ENCODE assay signal across 40 mouse cellular contexts in the genomic region with DNA sequence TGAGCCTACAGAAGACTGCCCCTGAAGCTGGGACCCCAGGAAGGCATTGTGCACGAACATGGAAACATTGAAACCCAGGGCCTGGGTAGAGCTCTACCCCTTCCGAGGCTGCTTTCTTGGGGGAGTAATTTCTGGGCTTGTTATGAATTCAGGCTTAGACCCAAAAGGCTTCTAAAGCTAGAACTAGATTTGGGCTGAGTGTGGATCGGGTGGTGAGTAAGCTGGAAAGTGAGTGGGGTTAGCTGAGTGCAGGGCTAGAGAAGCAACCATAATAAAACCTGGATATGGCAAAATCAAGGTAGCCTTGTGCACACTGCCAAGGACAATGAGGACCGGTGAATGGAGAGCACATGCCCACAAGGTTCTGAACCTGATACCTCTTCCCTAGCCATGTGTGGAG. TPM values are rescaled to one million over a fixed set of nuclear protein-coding genes. Genes with fewer than 3 reads are reported as not detected.
"Had no signal": no experiment of that assay in that cellular context is flagged by ENCODE, and none has a peak within 500 bp of the region (broad histone marks: within the 10 kb centered on the region; RNA-seq: fewer than 3 reads in every experiment).

No protein-coding gene starts in this region.

- H3K36me3 ChIP-seq: limb, embryonic 10.5 days; limb, embryonic 12.5 days; limb, embryonic 13.5 days; limb, embryonic 15.5 days; liver, embryonic 12.5 days; liver, embryonic 13.5 days; liver, embryonic 15.5 days; lung, embryonic 15.5 days had no signal

- H3K9ac ChIP-seq: limb, embryonic 12.5 days; limb, embryonic 13.5 days; limb, embryonic 15.5 days; liver, embryonic 12.5 days; liver, embryonic 13.5 days; liver, embryonic 14.5 days; liver, embryonic 15.5 days; liver, postnatal 0 days; lung, embryonic 14.5 days; lung, embryonic 15.5 days; midbrain, embryonic 12.5 days; midbrain, embryonic 13.5 days; midbrain, embryonic 15.5 days; neural tube, embryonic 12.5 days; neural tube, embryonic 13.5 days had no signal

- H3K4me1 ChIP-seq: limb, embryonic 12.5 days; liver, embryonic 12.5 days; liver, embryonic 13.5 days; liver, embryonic 15.5 days; midbrain, embryonic 12.5 days; midbrain, embryonic 13.5 days; midbrain, embryonic 15.5 days; neural tube, embryonic 12.5 days; neural tube, embryonic 13.5 days had no signal

- H3K27ac ChIP-seq: limb, embryonic 10.5 days; limb, embryonic 12.5 days; limb, embryonic 13.5 days; limb, embryonic 15.5 days; liver, embryonic 12.5 days; liver, embryonic 13.5 days; liver, embryonic 14.5 days; liver, embryonic 15.5 days; lung, embryonic 15.5 days; macrophage; midbrain, embryonic 10.5 days; midbrain, embryonic 12.5 days; midbrain, embryonic 13.5 days; midbrain, embryonic 15.5 days; neural tube, embryonic 12.5 days; neural tube, embryonic 13.5 days had no signal

- DNase-seq: left cerebral cortex, postnatal 4 days; liver; liver, embryonic 13.5 days; liver, postnatal 0 days; lung, adult 18-20 months; lung, adult 2 months; lung, embryonic 14.5 days; lung, postnatal 10 days; lung, postnatal 14 days; lung, postnatal 36 days; lung, postnatal 4 days had no signal

- H3K4me2 ChIP-seq: limb, embryonic 12.5 days; limb, embryonic 13.5 days; limb, embryonic 15.5 days; liver, embryonic 11.5 days; liver, embryonic 12.5 days; liver, embryonic 13.5 days; liver, embryonic 15.5 days; lung, embryonic 14.5 days; lung, embryonic 15.5 days; midbrain, embryonic 12.5 days; midbrain, embryonic 13.5 days; midbrain, embryonic 15.5 days; neural tube, embryonic 12.5 days; neural tube, embryonic 13.5 days had no signal

- H3K9me3 ChIP-seq: limb, embryonic 10.5 days; limb, embryonic 12.5 days; limb, embryonic 13.5 days; limb, embryonic 15.5 days; liver, embryonic 12.5 days; liver, embryonic 13.5 days; liver, embryonic 15.5 days; lung, embryonic 15.5 days; megakaryocyte, embryonic 14.5 days; midbrain, embryonic 10.5 days; midbrain, embryonic 12.5 days; midbrain, embryonic 13.5 days; midbrain, embryonic 15.5 days; neural tube, embryonic 12.5 days; neural tube, embryonic 13.5 days had no signal

- H3K4me3 ChIP-seq: limb, embryonic 10.5 days; limb, embryonic 12.5 days; limb, embryonic 13.5 days; limb, embryonic 15.5 days; liver, embryonic 12.5 days; liver, embryonic 13.5 days; liver, embryonic 15.5 days; lung, embryonic 15.5 days; megakaryocyte, embryonic 14.5 days; midbrain, embryonic 10.5 days; midbrain, embryonic 12.5 days; midbrain, embryonic 13.5 days; midbrain, embryonic 15.5 days; myocyte; neural tube, embryonic 12.5 days; neural tube, embryonic 13.5 days had no signal

- ATAC-seq: liver, embryonic 12.5 days; liver, postnatal 0 days; lung, postnatal 0 days; midbrain, embryonic 13.5 days; midbrain, embryonic 15.5 days; midbrain, embryonic 16.5 days had no signal

RNA-seq across cellular contexts. Expression of a gene that starts 12.6 kb away (rescaled TPM):
- total RNA-seq: liver, adult 2 months; megakaryocyte progenitor cell, adult 5-6 weeks; megakaryocyte, adult 5-6 weeks; megakaryocyte-erythroid progenitor cell, adult 5-6 weeks; monocyte, adult 5-6 weeks had no signal
- polyA plus RNA-seq: limb, embryonic 10.5 days; limb, embryonic 15.5 days; liver, adult 2 months; liver, embryonic 11.5 days; liver, embryonic 12.5 days; liver, embryonic 13.5 days; liver, embryonic 14.5 days; liver, embryonic 15.5 days; liver, embryonic 16.5 days; liver, postnatal 0 days; lung, adult 2 months; lung, postnatal 0 days; macrophage had no signal

RNA-seq across cellular contexts. Expression of a gene that starts 13.9 kb away (rescaled TPM):
- total RNA-seq: left cerebral cortex, postnatal 25 days; left cerebral cortex, postnatal 36 days; left cerebral cortex, postnatal 4 days; midbrain, postnatal 0 days had no signal
